Mouse (Mus musculus): ENCODE data around the gene Cdsn. TPM values are rescaled to one million over a fixed set of nuclear protein-coding genes. Genes with fewer than 3 reads are reported as not detected.

Gene Cdsn
- polyA plus RNA-seq, 1 experiment from 2014 or later: not detected

GRCm38 (mm10) chr17:35532360-35532759, 19.6 kb upstream of the Cdsn start:
- ATAC-seq (no peak), DNase-seq (no peak)
- Histone ChIP-seq H3K9ac (replicated peaks) (no peak overlapping the region), H3K27ac (ENCODE audit: low read depth) (no peak overlapping the region), H3K36me3 (replicated peaks; ENCODE audit: insufficient read depth, low read length) (peaks cover 6% of the 10 kb centered on the region; the same call in 1 of the 2 replicates), H3K4me3 (ENCODE audit: low read depth, low read length) (no peak overlapping the region), H3K4me1 (ENCODE audit: insufficient read depth) (no peaks in the 10 kb centered on the region), H3K4me2 (ENCODE audit: low read depth, low read length) (no peak overlapping the region), H3K27me3 (ENCODE audit: insufficient read depth, low read length) (no peaks in the 10 kb centered on the region), H3K9me3 (ENCODE audit: low read length) (no peaks in the 10 kb centered on the region)
- 8% methylated on average over 3 of the region's 3 CpGs for WGBS (ENCODE audit: insufficient replicate concordance)
- TF ChIP-seq EP300 (IDR thresholded peaks at IDR 0.05; ENCODE audit: low read depth) (no peak), CTCF (IDR thresholded peaks at IDR 0.05; ENCODE audit: low read depth) (no peak)

- no peak for DNase-seq
- H3K4me3 ChIP-seq (ENCODE audit: low read depth, low read length): no peak within 1 kb of the TSS
- H3K4me2 ChIP-seq (ENCODE audit: low read depth, low read length): no peak within 1 kb of the TSS
- H3K9ac ChIP-seq (replicated peaks): no peak within 1 kb of the TSS
- WGBS (ENCODE audit: insufficient replicate concordance): 25% methylated on average over 7 of the region's 7 CpGs
- no peak for TF ChIP-seq CTCF (IDR thresholded peaks at IDR 0.05; ENCODE audit: low read depth)
- no peak for TF ChIP-seq EP300 (IDR thresholded peaks at IDR 0.05; ENCODE audit: low read depth)
- no peaks in the 10 kb centered on the region for H3K4me1 ChIP-seq (ENCODE audit: insufficient read depth)
- no peaks in the 10 kb centered on the region for H3K27me3 ChIP-seq (ENCODE audit: insufficient read depth, low read length)
- no peak within 1 kb of the TSS for H3K27ac ChIP-seq (ENCODE audit: low read depth)
- H3K36me3 ChIP-seq (replicated peaks; ENCODE audit: insufficient read depth, low read length): peaks cover 6% of the 10 kb centered on the region; the same call in 1 of the 2 replicates
- no peak for ATAC-seq
- no peaks in the 10 kb centered on the region for H3K9me3 ChIP-seq (ENCODE audit: low read length)
These were observed 19.0 kb upstream of the Cdsn start, which contains the start of gene Psors1c2 for GRCm38 (mm10) chr17:35532901-35533300. Gene Psors1c2, plus strand, starts transcription at chr17:35533201.

- H3K4me2 ChIP-seq (ENCODE audit: low read depth, low read length): no peak overlapping the region
- no peaks in the 10 kb centered on the region for H3K4me1 ChIP-seq (ENCODE audit: insufficient read depth)
- H3K27me3 ChIP-seq (ENCODE audit: insufficient read depth, low read length): no peaks in the 10 kb centered on the region
- H3K4me3 ChIP-seq (ENCODE audit: low read depth, low read length): no peak overlapping the region
- DNase-seq: peak; percentile 73
- no peak overlapping the region for H3K27ac ChIP-seq (ENCODE audit: low read depth)
- H3K9ac ChIP-seq (replicated peaks): no peak overlapping the region
- 0 out of 2 replicates have a peak, but pooled peaks cover 3% of the 10 kb centered on the region for H3K36me3 ChIP-seq (replicated peaks; ENCODE audit: insufficient read depth, low read length)
- TF ChIP-seq EP300 (IDR thresholded peaks at IDR 0.05; ENCODE audit: low read depth) (no peak), CTCF (IDR thresholded peaks at IDR 0.05; ENCODE audit: low read depth) (peak; percentile 94)
- ATAC-seq: peak; percentile 56; the same call in 1 of the 2 replicates
- H3K9me3 ChIP-seq (ENCODE audit: low read length): no peaks in the 10 kb centered on the region
- 9% methylated on average over 6 of the region's 6 CpGs for WGBS (ENCODE audit: insufficient replicate concordance)
These were observed 17.6 kb upstream of the Cdsn start for GRCm38 (mm10) chr17:35534343-35534742.

- Histone ChIP-seq H3K36me3 (replicated peaks; ENCODE audit: insufficient read depth, low read length) (no peaks in the 10 kb centered on the region), H3K4me3 (ENCODE audit: low read depth, low read length) (no peak overlapping the region), H3K9ac (replicated peaks) (no peak overlapping the region), H3K27me3 (ENCODE audit: insufficient read depth, low read length) (no peaks in the 10 kb centered on the region), H3K4me2 (ENCODE audit: low read depth, low read length) (no peak overlapping the region), H3K27ac (ENCODE audit: low read depth) (no peak overlapping the region), H3K4me1 (ENCODE audit: insufficient read depth) (no peaks in the 10 kb centered on the region), H3K9me3 (ENCODE audit: low read length) (no peaks in the 10 kb centered on the region)
- ATAC-seq (no peak), DNase-seq (no peak)
- 84% methylated on average over 4 of the region's 4 CpGs for WGBS (ENCODE audit: insufficient replicate concordance)
- no peak for TF ChIP-seq EP300 (IDR thresholded peaks at IDR 0.05; ENCODE audit: low read depth)
- TF ChIP-seq CTCF (IDR thresholded peaks at IDR 0.05; ENCODE audit: low read depth): no peak
These were observed 14.5 kb upstream of the Cdsn start for GRCm38 (mm10) chr17:35537421-35537820.

- Histone ChIP-seq H3K36me3 (replicated peaks; ENCODE audit: insufficient read depth, low read length) (no peaks in the 10 kb centered on the region), H3K9ac (replicated peaks) (no peak overlapping the region), H3K27ac (ENCODE audit: low read depth) (no peak overlapping the region), H3K4me3 (ENCODE audit: low read depth, low read length) (no peak overlapping the region), H3K9me3 (ENCODE audit: low read length) (no peaks in the 10 kb centered on the region), H3K4me1 (ENCODE audit: insufficient read depth) (no peaks in the 10 kb centered on the region), H3K27me3 (ENCODE audit: insufficient read depth, low read length) (no peaks in the 10 kb centered on the region), H3K4me2 (ENCODE audit: low read depth, low read length) (no peak overlapping the region)
- ATAC-seq: no peak
- WGBS (ENCODE audit: insufficient replicate concordance): 52% methylated on average over 1 of the region's 1 CpGs
- no peak for DNase-seq
- TF ChIP-seq CTCF (IDR thresholded peaks at IDR 0.05; ENCODE audit: low read depth) (no peak), EP300 (IDR thresholded peaks at IDR 0.05; ENCODE audit: low read depth) (no peak)
These were observed 13.5 kb upstream of the Cdsn start for GRCm38 (mm10) chr17:35538476-35538875.

GRCm38 (mm10) chr17:35539540-35539939, 12.4 kb upstream of the Cdsn start:
- H3K9me3 ChIP-seq (ENCODE audit: low read length): no peaks in the 10 kb centered on the region
- 54% methylated on average over 10 of the region's 10 CpGs for WGBS (ENCODE audit: insufficient replicate concordance)
- ATAC-seq (no peak), DNase-seq (no peak)
- H3K4me2 ChIP-seq (ENCODE audit: low read depth, low read length): no peak overlapping the region
- no peak for TF ChIP-seq EP300 (IDR thresholded peaks at IDR 0.05; ENCODE audit: low read depth)
- TF ChIP-seq CTCF (IDR thresholded peaks at IDR 0.05; ENCODE audit: low read depth): no peak
- H3K4me1 ChIP-seq (ENCODE audit: insufficient read depth): no peaks in the 10 kb centered on the region
- H3K4me3 ChIP-seq (ENCODE audit: low read depth, low read length): no peak overlapping the region
- H3K27ac ChIP-seq (ENCODE audit: low read depth): no peak overlapping the region
- no peak overlapping the region for H3K9ac ChIP-seq (replicated peaks)
- H3K27me3 ChIP-seq (ENCODE audit: insufficient read depth, low read length): no peaks in the 10 kb centered on the region
- no peaks in the 10 kb centered on the region for H3K36me3 ChIP-seq (replicated peaks; ENCODE audit: insufficient read depth, low read length)

Data from liver, postnatal 0 days (tissue).